Mouse (Mus musculus): ENCODE measurements at regions not wholly inside any gene's neighbourhood (a gene's known extent, or its start where the extent isn't known, plus 50 kb on each side); places are given as distances from the start of the nearest gene placed in this dataset.

DNA sequence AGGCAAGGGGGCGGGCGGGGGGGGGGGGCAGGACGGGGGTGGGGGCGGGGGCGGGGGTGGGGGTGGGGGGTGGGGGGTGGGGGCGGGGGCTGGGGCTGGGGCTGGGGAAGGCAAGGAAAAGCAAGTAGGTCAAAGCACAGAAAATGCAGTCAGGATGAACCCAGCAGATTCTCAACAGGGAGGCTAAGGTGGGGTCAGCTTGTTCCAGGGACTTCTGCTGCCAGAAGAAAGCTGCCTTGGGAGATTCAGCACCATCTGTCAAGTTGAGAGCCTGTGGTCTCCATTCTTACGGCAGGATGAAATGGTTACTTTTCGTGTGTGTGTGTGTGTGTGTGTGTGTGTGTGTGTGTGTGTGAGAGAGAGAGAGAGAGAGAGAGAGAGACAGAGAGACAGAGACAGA is 61.7 kb upstream of the Phyhipl start:
- TF ChIP-seq CTCF (IDR thresholded peaks at IDR 0.05) (no peak), POLR2A (IDR thresholded peaks at IDR 0.05; ENCODE audit: insufficient read depth, low read depth, low read length) (no peak), EP300 (IDR thresholded peaks at IDR 0.05; ENCODE audit: insufficient read depth, low read depth, low read length) (no peak)

Data from heart, adult 2 months (tissue).